Mouse (Mus musculus): Measurements from ENCODE around the gene Ldb2. TPM values are rescaled to one million over a fixed set of nuclear protein-coding genes. Genes with fewer than 3 reads are reported as not detected.

Ldb2 gene
- total and polyA plus RNA-seq, 3 experiments, result not detected

DNA sequence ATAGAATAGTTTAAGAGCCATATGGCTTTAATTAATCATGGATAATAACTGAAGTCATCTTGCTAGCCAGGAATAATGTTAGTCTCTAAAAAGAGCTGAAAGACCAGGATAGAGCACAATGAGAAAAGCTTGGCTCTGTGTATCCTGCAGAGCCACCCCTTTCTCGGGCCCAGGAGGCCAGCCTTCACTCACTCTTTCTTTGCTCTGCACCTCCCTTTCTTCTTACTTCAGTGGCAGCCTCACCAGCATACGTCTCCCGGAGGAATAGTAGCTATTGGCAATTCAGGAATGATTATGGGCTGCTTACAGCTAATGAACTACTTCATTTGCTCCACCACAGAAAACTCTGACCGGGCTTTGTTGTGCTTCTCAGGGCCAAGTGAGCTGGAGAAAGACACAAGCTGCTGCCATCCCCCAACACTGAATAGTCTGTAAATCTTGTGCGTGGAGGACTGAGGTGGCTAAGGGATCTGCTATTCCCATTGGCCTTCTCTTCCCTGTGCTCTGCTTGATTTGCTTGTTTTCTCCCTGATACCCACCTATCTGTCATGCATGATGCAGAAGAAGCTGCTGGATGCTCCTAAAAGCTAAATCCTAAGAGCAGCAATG lies 86.2 kb downstream of the Ldb2 start:
- H3K27ac ChIP-seq (ENCODE audit: control insufficient read depth, low read depth, low read length), result no peak overlapping the region
- TF ChIP-seq USF1 (IDR thresholded peaks at IDR 0.05; ENCODE audit: low read depth, low read length) (no peak), POLR2AphosphoS5 (IDR thresholded peaks at IDR 0.05; ENCODE audit: borderline replicate concordance, low read depth, low read length) (no peak), POLR2AphosphoS2 (IDR thresholded peaks at IDR 0.05; ENCODE audit: low read length) (no peak), SIN3A (IDR thresholded peaks at IDR 0.05; ENCODE audit: low read length) (no peak), MEF2A (IDR thresholded peaks at IDR 0.05; ENCODE audit: extremely low read depth, insufficient replicate concordance, low read depth, low read length, poor library complexity, severe bottlenecking) (no peak), MXI1 (IDR thresholded peaks at IDR 0.05; ENCODE audit: low read depth, low read length) (no peak), ELF1 (IDR thresholded peaks at IDR 0.05; ENCODE audit: low read depth, low read length) (no peak), MAZ (IDR thresholded peaks at IDR 0.05; ENCODE audit: low read depth, low read length) (no peak), NELFE (IDR thresholded peaks at IDR 0.05; ENCODE audit: low read depth, low read length) (no peak), SMC3 (IDR thresholded peaks at IDR 0.05; ENCODE audit: low read depth, low read length) (no peak), ZMIZ1 (IDR thresholded peaks at IDR 0.05; ENCODE audit: low read depth, low read length) (no peak), EP300 (IDR thresholded peaks at IDR 0.05; ENCODE audit: low read depth in 1 of 2, low read length in 2 of 2) (no peak)
- H3K4me3 ChIP-seq (ENCODE audit: control insufficient read depth in 1 of 2, insufficient read depth in 1 of 2, low read depth in 2 of 2, low read length in 2 of 2), result no peak overlapping the region
- H3K4me1 ChIP-seq (ENCODE audit: control insufficient read depth in 1 of 2, insufficient read depth in 2 of 2, low read length in 2 of 2), result no peaks in the 10 kb centered on the region
- no peaks in the 10 kb centered on the region for H3K36me3 ChIP-seq (ENCODE audit: control insufficient read depth in 1 of 2, insufficient read depth in 2 of 2, low read length in 2 of 2)
- no peak overlapping the region for H3K9ac ChIP-seq (ENCODE audit: control insufficient read depth, low read depth, low read length, poor library complexity, severe bottlenecking)
- DNase-seq (ENCODE audit: low read depth, low spot score), result no peak
- no peaks in the 10 kb centered on the region for H3K9me3 ChIP-seq (replicated peaks; ENCODE audit: insufficient read depth, low read length)
- H3K79me2 ChIP-seq (ENCODE audit: control insufficient read depth, insufficient read depth, low read length, poor library complexity), result no peaks in the 10 kb centered on the region
- no peaks in the 10 kb centered on the region for H3K27me3 ChIP-seq (ENCODE audit: control insufficient read depth in 1 of 2, insufficient read depth in 2 of 2, low read length in 2 of 2)

DNA sequence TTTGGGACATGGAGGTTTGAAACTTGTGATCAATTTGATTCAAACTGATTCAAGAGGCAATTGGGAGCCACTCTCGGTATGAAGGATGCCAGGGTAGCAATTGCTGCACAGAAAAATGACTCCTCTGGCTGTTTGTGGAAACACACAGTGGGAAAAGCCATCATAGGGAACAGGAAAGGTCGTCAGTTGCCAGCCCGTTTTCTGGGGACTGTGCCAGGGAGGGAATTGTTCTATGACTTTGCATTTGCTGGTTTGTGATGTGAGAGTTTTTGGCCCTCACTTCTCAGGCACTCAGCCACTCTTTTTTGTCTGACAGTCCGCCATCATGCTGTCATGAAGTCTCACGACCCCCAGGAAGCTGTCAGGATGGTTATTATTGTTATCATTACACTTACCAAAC lies 88.3 kb downstream of the Ldb2 start:
- no peaks in the 10 kb centered on the region for H3K36me3 ChIP-seq (ENCODE audit: control insufficient read depth in 1 of 2, insufficient read depth in 2 of 2, low read length in 2 of 2)
- no peaks in the 10 kb centered on the region for H3K79me2 ChIP-seq (ENCODE audit: control insufficient read depth, insufficient read depth, low read length, poor library complexity)

DNA sequence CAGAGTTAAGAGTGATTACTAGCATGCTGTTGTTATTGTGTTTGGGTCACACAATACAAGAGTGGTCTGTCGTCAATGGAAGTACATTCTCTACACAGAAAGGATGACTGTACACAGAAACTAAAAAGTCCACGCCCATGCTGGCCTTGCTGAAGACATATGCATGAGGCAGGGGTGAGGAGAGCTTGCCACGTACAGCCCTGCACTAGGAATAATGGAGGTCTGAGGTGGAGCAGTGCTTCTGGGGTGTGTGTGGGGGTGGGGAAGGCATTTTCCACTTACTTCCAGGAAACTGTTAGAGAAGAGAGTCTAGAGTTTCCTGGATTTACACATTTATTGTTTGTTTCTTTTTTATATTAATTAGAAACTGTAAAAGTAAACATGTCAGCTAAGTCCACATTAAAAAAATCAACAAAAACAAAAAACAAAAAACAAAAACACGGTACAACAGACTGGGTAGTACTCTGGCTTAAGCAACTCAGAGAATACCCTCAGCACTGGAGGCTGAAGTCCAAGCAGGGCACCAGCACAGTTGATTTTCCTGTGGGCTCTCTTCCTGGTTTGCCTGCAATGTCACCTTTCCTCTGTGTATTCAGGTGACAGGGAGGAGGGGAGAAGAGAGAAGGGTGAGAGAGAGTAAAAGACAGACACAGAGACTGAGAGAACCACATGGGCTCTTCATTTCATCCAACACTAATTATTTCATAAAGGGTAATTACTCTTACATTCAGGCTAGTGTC lies 89.2 kb downstream of the Ldb2 start:
- no peak for TF ChIP-seq TBP (IDR thresholded peaks at IDR 0.05; ENCODE audit: low read depth, low read length)
- TF ChIP-seq POLR2AphosphoS5 (IDR thresholded peaks at IDR 0.05; ENCODE audit: borderline replicate concordance, low read depth, low read length), result no peak
- no peak for TF ChIP-seq ETS1 (IDR thresholded peaks at IDR 0.05; ENCODE audit: low read depth, low read length)
- no peak for TF ChIP-seq SMC3 (IDR thresholded peaks at IDR 0.05; ENCODE audit: low read depth, low read length)
- TF ChIP-seq USF1 (IDR thresholded peaks at IDR 0.05; ENCODE audit: low read depth, low read length), result no peak
- no peak overlapping the region for H3K27ac ChIP-seq (ENCODE audit: control insufficient read depth, low read depth, low read length)
- H3K9me3 ChIP-seq (replicated peaks; ENCODE audit: insufficient read depth, low read length), result no peaks in the 10 kb centered on the region
- no peaks in the 10 kb centered on the region for H3K27me3 ChIP-seq (ENCODE audit: control insufficient read depth in 1 of 2, insufficient read depth in 2 of 2, low read length in 2 of 2)
- H3K36me3 ChIP-seq (ENCODE audit: control insufficient read depth in 1 of 2, insufficient read depth in 2 of 2, low read length in 2 of 2), result no peaks in the 10 kb centered on the region
- no peak overlapping the region for H3K4me3 ChIP-seq (ENCODE audit: control insufficient read depth in 1 of 2, insufficient read depth in 1 of 2, low read depth in 2 of 2, low read length in 2 of 2)
- no peaks in the 10 kb centered on the region for H3K79me2 ChIP-seq (ENCODE audit: control insufficient read depth, insufficient read depth, low read length, poor library complexity)
- H3K9ac ChIP-seq (ENCODE audit: control insufficient read depth, low read depth, low read length, poor library complexity, severe bottlenecking), result no peak overlapping the region
- DNase-seq (ENCODE audit: low read depth, low spot score), result no peak
- H3K4me1 ChIP-seq (ENCODE audit: control insufficient read depth in 1 of 2, insufficient read depth in 2 of 2, low read length in 2 of 2), result no peaks in the 10 kb centered on the region

More for the DNA sequence above, 88.3 kb downstream of the Ldb2 start:
- no peaks in the 10 kb centered on the region for H3K4me1 ChIP-seq (ENCODE audit: control insufficient read depth in 1 of 2, insufficient read depth in 2 of 2, low read length in 2 of 2)
- no peak overlapping the region for H3K9ac ChIP-seq (ENCODE audit: control insufficient read depth, low read depth, low read length, poor library complexity, severe bottlenecking)
- no peak for TF ChIP-seq MAZ (IDR thresholded peaks at IDR 0.05; ENCODE audit: low read depth, low read length)
- no peaks in the 10 kb centered on the region for H3K27me3 ChIP-seq (ENCODE audit: control insufficient read depth in 1 of 2, insufficient read depth in 2 of 2, low read length in 2 of 2)
- no peaks in the 10 kb centered on the region for H3K9me3 ChIP-seq (replicated peaks; ENCODE audit: insufficient read depth, low read length)
- no peak overlapping the region for H3K4me3 ChIP-seq (ENCODE audit: control insufficient read depth in 1 of 2, insufficient read depth in 1 of 2, low read depth in 2 of 2, low read length in 2 of 2)
- no peak overlapping the region for H3K27ac ChIP-seq (ENCODE audit: control insufficient read depth, low read depth, low read length)
- DNase-seq (ENCODE audit: low read depth, low spot score), result no peak
